Comparison of ENCODE assay signal across 9 mouse cellular contexts in the genomic region with DNA sequence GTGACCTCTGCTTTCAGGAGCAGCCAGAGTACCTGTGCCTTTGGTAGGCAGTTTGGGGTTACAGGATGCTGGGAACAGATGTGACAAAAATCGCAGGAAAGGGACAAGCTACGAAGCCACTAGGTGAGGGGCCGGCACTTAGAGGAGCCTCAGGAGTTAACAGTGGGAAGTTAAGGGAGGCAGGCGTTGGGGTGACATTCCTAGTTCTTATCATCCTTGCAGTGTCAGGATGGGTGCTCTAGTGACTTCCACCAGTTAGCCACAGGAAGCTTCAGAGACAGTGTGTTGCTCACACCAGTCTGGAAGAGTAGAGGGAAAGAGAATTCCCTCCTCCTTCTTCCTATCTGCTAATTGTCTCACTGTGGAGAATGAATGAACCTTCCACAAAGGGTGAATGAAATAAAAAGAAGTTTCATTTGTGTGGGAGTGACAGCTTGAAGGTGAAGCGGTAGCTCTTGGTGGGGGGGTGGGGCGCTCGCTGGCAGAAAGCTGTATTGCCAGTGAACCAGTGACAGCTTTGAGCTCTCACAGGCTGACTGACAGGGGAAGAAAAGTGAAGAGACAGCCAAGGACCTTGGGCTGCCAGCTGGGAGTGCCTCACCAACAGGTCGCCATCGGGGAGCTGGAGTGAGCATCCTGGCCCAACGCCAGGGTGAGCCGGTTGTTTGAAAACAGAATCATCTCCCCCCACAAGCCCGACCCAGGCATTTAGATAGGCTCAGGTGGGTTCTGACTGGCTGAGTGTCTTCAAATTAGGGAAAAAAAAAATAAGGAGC. TPM values are rescaled to one million over a fixed set of nuclear protein-coding genes. Genes with fewer than 3 reads are reported as not detected.
DNase-seq lines count a peak whose midpoint lies in the region; ATAC-seq and TF ChIP-seq lines count a peak whose summit lies in the region.
"Had no signal": no experiment of that assay in that cellular context is flagged by ENCODE, and none has a peak within 500 bp of the region (broad histone marks: within the 10 kb centered on the region; RNA-seq: fewer than 3 reads in every experiment).

No protein-coding gene starts in this region.

- H3K4me2 ChIP-seq in heart, embryonic 14.5 days (ENCODE audit: low read length): peak overlapping the region; percentile 37
- no peak overlapping the region for H3K4me2 ChIP-seq in stomach, postnatal 0 days (replicated peaks; ENCODE audit: low read depth)
- H3K4me2 ChIP-seq: neural tube, embryonic 15.5 days had no signal

- no peaks in the 10 kb centered on the region for H3K27me3 ChIP-seq in heart, embryonic 14.5 days (ENCODE audit: control insufficient read depth, insufficient read depth, low read length)
- H3K27me3 ChIP-seq in stomach, postnatal 0 days (ENCODE audit: control insufficient read depth, insufficient read depth, low read length): no peaks in the 10 kb centered on the region
- H3K27me3 ChIP-seq: neural tube, embryonic 15.5 days had no signal

- TF ChIP-seq EP300 in stomach, postnatal 0 days (optimal IDR thresholded peaks at IDR 0.05): no peak

- TF ChIP-seq CTCF in stomach, postnatal 0 days (IDR thresholded peaks at IDR 0.05; ENCODE audit: low read depth): no peak

- no peaks in the 10 kb centered on the region for H3K36me3 ChIP-seq in heart, embryonic 14.5 days (ENCODE audit: control insufficient read depth, insufficient read depth, low read length)
- no peaks in the 10 kb centered on the region for H3K36me3 ChIP-seq in stomach, postnatal 0 days (ENCODE audit: control insufficient read depth, insufficient read depth, low read length)
- H3K36me3 ChIP-seq: neural tube, embryonic 15.5 days had no signal

- no peaks in the 10 kb centered on the region for H3K9me3 ChIP-seq in heart, embryonic 14.5 days (ENCODE audit: control insufficient read depth, low read length)
- H3K9me3 ChIP-seq in stomach, postnatal 0 days (ENCODE audit: control insufficient read depth, low read length): no peaks in the 10 kb centered on the region
- H3K9me3 ChIP-seq: neural tube, embryonic 15.5 days had no signal

- H3K4me3 ChIP-seq in heart, embryonic 14.5 days (ENCODE audit: control insufficient read depth in 1 of 2, insufficient read depth in 1 of 2, low read depth in 1 of 2, low read length in 2 of 2): no peak overlapping the region
- no peak overlapping the region for H3K4me3 ChIP-seq in stomach, postnatal 0 days (ENCODE audit: low read depth, low read length)
- H3K4me3 ChIP-seq: neural tube, embryonic 15.5 days had no signal

- peaks cover 9 to 13% of the 10 kb centered on the region in 2 experiments for H3K4me1 ChIP-seq in heart, embryonic 14.5 days (ENCODE audit: control insufficient read depth in 2 of 2, insufficient read depth in 2 of 2, low read length in 2 of 2)
- no peaks in the 10 kb centered on the region for H3K4me1 ChIP-seq in stomach, postnatal 0 days (replicated peaks; ENCODE audit: control insufficient read depth, insufficient read depth)

- WGBS in heart, embryonic 14.5 days: 20% methylated on average over 12 of the region's 12 CpGs
- whole genome bisulfite sequencing in stomach, postnatal 0 days: 44% methylated on average over 12 of the region's 12 CpGs

- no peak for ATAC-seq in CD4-positive, CD25-positive, alpha-beta regulatory T cell, adult 4 months
- no peak; the same call in 1 of the 2 replicates for ATAC-seq in heart, embryonic 14.5 days (ENCODE audit: insufficient number of reproducible peaks, insufficient read depth, low FRiP score, low read depth)
- no peak for ATAC-seq in stomach, postnatal 0 days (ENCODE audit: low FRiP score, low TSS enrichment)

- peak; percentile 24 for DNase-seq in CD4-positive, CD25-positive, alpha-beta regulatory T cell, adult 2 months (ENCODE audit: low read depth, low spot score)
- peak; percentile 39 to 41 for DNase-seq in layer of hippocampus, postnatal 10 days (ENCODE audit: low spot score in 2 of 2)
- no peak for DNase-seq in layer of hippocampus, postnatal 14 days (ENCODE audit: low spot score in 2 of 2)
- DNase-seq in cerebellum, adult 9-11 months: peak; percentile 49
- DNase-seq in stomach, postnatal 0 days (ENCODE audit: low spot score): no peak
- no peak for DNase-seq in frontal cortex, postnatal 36 days (ENCODE audit: low spot score in 2 of 2)

- peak overlapping the region; percentile 7 to 10; a peak in 2 of 4 replicates for H3K27ac ChIP-seq in heart, embryonic 14.5 days (replicated peaks in 1 of 2; ENCODE audit: control insufficient read depth in 1 of 2, insufficient read depth in 1 of 2, low read depth in 2 of 2, low read length in 2 of 2)
- H3K27ac ChIP-seq in stomach, postnatal 0 days (replicated peaks): no peak overlapping the region
- H3K27ac ChIP-seq: neural tube, embryonic 15.5 days had no signal

- no peak overlapping the region for H3K9ac ChIP-seq in heart, embryonic 14.5 days (ENCODE audit: low read length)
- no peak overlapping the region for H3K9ac ChIP-seq in stomach, postnatal 0 days (ENCODE audit: low read length)
- H3K9ac ChIP-seq: neural tube, embryonic 15.5 days had no signal

RNA-seq across cellular contexts. Expression of a gene that starts 41.9 kb away (rescaled TPM):
- 1 to 10 TPM; 5.8 to 9.1 TPM for polyA plus RNA-seq in CD4-positive, CD25-positive, alpha-beta regulatory T cell, adult 4 months (2017; shearing (Covaris generic))
- total RNA-seq in layer of hippocampus, postnatal 10 days (2021): 10 to 100 TPM; 16.2 to 16.7 TPM
- total RNA-seq in layer of hippocampus, postnatal 14 days (2021): 10 to 100 TPM; 18.7 to 21.6 TPM
- 10.5 and 13.3 TPM in 2 replicates for polyA plus RNA-seq in heart, embryonic 14.5 days (2014; fragmentation: Nextera tagmentation; extraction: Ambion mirVana)
- polyA plus RNA-seq in stomach, postnatal 0 days (2015; fragmentation: Nextera tagmentation; extraction: Ambion mirVana): 6.7 and 7.3 TPM in 2 replicates

Comparison
In these comparisons a context has a peak if more than half of its experiments do, and no peak if none do; other contexts are left out.
1. DNase-seq: peak in CD4-positive, CD25-positive, alpha-beta regulatory T cell, adult 2 months (single experiment), layer of hippocampus, postnatal 10 days (2 of 2) and cerebellum, adult 9-11 months (single experiment); none in layer of hippocampus, postnatal 14 days (0 of 2), stomach, postnatal 0 days (single experiment) and frontal cortex, postnatal 36 days (0 of 2).